Mouse (Mus musculus) cerebellum, adult 11-12 months (tissue): ENCODE measurements around the gene Igfbpl1.

Experiments used
- DNase-seq: peaks from one replicate; pipeline ENCODE4 v3.0.0; 2022

Gene Igfbpl1

GRCm38 (mm10) chr4:45821995-45822394 lies 4.7 kb downstream of the Igfbpl1 start:
- no peak for DNase-seq

GRCm38 (mm10) chr4:45820074-45820830 lies 6.5 kb downstream of the Igfbpl1 start:
- DNase-seq, result no peak

GRCm38 (mm10) chr4:45819208-45819931 lies 7.4 kb downstream of the Igfbpl1 start:
- DNase-seq, result no peak

- no peak for DNase-seq
Measured at GRCm38 (mm10) chr4:45818814-45819207, 7.9 kb downstream of the Igfbpl1 start.

- DNase-seq, result no peak
Measured at GRCm38 (mm10) chr4:45815542-45815941, 11.2 kb downstream of the Igfbpl1 start.

GRCm38 (mm10) chr4:45811250-45811649 lies 15.5 kb downstream of the Igfbpl1 start:
- no peak for DNase-seq

GRCm38 (mm10) chr4:45808034-45808433 lies 18.7 kb downstream of the Igfbpl1 start:
- DNase-seq, result no peak

GRCm38 (mm10) chr4:45802900-45803299 lies 23.8 kb downstream of the Igfbpl1 start:
- no peak for DNase-seq

- DNase-seq, result no peak
Measured at GRCm38 (mm10) chr4:45799956-45800537, 26.7 kb downstream of the Igfbpl1 start.

DNA sequence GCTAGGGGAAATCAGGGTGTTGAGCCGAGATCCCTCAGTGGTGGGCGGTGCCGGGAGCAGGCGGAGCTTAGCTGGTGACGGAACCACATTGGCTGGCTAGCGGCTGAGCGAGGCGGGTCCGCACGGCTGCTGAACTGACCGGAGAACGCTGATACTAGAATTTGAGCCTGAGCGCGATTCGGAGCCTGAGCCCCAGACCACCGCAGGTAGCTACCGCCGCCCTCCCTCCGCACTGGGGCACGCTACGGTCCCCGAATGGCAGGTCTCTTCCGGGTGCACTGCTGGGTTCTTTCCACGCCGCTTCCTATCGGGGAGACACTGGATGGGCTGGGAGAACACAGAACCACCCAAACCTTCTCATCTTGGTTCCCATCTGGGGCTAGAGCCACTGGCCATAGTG lies 27.8 kb downstream of the Igfbpl1 start, which contains the start of gene Aldh1b1:
Gene Aldh1b1 (plus strand): TSS at position 59 of the 400 bp plus-strand sequence.
- no peak for DNase-seq

- DNase-seq, result no peak
Measured at GRCm38 (mm10) chr4:45796760-45797159, 30.0 kb downstream of the Igfbpl1 start.

- DNase-seq, result no peak
Measured at GRCm38 (mm10) chr4:45795191-45795811, 31.4 kb downstream of the Igfbpl1 start.

- no peak for DNase-seq
Measured at GRCm38 (mm10) chr4:45790018-45790417, 36.7 kb downstream of the Igfbpl1 start.

- DNase-seq, result peak; percentile 81
Measured at GRCm38 (mm10) chr4:45789263-45789958, 37.3 kb downstream of the Igfbpl1 start.

DNA sequence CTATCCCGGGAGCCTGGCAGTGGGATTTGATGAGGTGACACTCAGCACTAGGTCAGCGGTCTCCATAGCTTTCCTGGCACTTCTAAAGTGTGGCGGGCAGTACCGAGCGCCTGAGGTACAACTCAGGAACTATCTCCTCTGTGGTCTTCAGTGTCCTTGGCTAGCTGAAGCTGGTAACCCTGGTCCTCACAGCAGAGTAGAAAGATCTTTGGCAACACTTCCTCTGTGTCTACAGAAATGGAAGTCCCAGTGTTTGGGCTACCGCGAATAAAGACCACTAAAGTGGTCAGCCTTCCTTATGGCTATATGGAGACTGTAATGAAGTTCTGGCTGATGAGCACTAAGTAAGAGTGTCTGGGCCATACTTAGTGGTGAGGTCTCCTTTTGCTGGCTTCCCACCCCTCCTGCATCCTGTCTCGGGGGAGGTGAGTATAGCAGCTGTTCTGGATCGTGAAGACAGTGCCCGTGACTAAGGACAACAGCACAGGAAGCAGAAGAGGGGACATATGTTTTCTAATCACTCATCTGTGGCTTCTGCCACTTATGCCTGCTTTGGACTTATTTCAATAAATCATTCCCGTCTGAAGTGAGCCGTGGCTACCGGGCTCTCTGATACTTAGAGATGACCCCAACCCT lies 38.2 kb downstream of the Igfbpl1 start:
- no peak for DNase-seq

GRCm38 (mm10) chr4:45786674-45787073 lies 40.0 kb downstream of the Igfbpl1 start:
- no peak for DNase-seq

GRCm38 (mm10) chr4:45785959-45786358 lies 40.8 kb downstream of the Igfbpl1 start:
- no peak for DNase-seq

- DNase-seq, result no peak
Measured at GRCm38 (mm10) chr4:45783671-45784070, 43.1 kb downstream of the Igfbpl1 start.

- peak; percentile 22 for DNase-seq
Measured at GRCm38 (mm10) chr4:45771619-45772018, 55.1 kb downstream of the Igfbpl1 start.

DNA sequence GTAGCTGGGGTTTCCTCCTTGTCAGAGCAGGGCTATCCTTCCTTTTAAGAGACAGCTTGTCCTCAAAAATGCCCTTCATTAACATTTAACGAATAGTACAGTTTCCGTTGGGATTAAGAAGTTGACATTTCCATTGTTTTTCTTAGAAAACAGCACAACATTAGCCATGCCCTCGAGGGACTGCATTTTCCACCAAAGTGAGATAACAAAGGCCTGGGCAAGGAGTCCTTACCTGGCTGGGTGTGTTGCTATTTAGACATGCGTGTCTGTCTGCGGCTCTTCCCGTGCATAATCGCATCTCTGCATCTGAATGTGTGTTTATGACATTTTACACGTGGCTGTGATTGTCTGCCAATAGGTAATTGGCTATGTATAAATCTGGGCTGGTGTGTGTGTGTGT lies 55.5 kb downstream of the Igfbpl1 start:
- DNase-seq, result no peak

- no peak for DNase-seq
Measured at GRCm38 (mm10) chr4:45770638-45771033, 56.1 kb downstream of the Igfbpl1 start.
